Mouse (Mus musculus) liver, adult 2 months (tissue): Measurements from ENCODE around the gene Creb3l2. TPM values are rescaled to one million over a fixed set of nuclear protein-coding genes. Genes with fewer than 3 reads are reported as not detected.

Experiments
- DNase-seq: peaks from one replicate; pipeline ENCODE4 v3.0.0-alpha.2; 2011; ENCODE audit warnings: low read depth, low spot score; ENCODE audit errors: extremely low read depth
- H3K27ac ChIP-seq: fragments of 200-500 bp; replicated peaks from 2 replicates; pipeline ENCODE4 v1.5.1; 2012; ENCODE audit warnings: low read depth, mild to moderate bottlenecking, control low read depth, inconsistent platforms, low read length; ENCODE audit not compliant: insufficient read depth
- H3K27me3 ChIP-seq: fragments of 200-500 bp; 2 replicates; pipeline ENCODE4 v1.6.1; 2012; ENCODE audit warnings: mild to moderate bottlenecking, moderate library complexity, low read length, inconsistent platforms; ENCODE audit not compliant: control insufficient read depth, insufficient read depth
- H3K36me3 ChIP-seq: fragments of 200-500 bp; 2 replicates; pipeline ENCODE4 v1.6.1; 2012; ENCODE audit warnings: low read length, inconsistent platforms; ENCODE audit not compliant: control insufficient read depth, insufficient read depth
- H3K4me1 ChIP-seq: fragments of 200-500 bp; 2 replicates; pipeline ENCODE4 v1.6.1; 2011; ENCODE audit warnings: low read length; ENCODE audit not compliant: control insufficient read depth, insufficient read depth
- H3K4me3 ChIP-seq: fragments of 200-500 bp; 2 replicates; pipeline ENCODE4 v1.5.1; 2011; ENCODE audit warnings: low read depth, mild to moderate bottlenecking, control low read depth, low read length, moderate library complexity; ENCODE audit not compliant: insufficient read depth
- H3K79me2 ChIP-seq: fragments of 200-500 bp; 2 replicates; pipeline ENCODE4 v1.6.1; 2012; ENCODE audit warnings: inconsistent platforms, mild to moderate bottlenecking, low read length, moderate library complexity; ENCODE audit not compliant: control insufficient read depth, insufficient read depth
- H3K9ac ChIP-seq: fragments of 200-500 bp; 2 replicates; pipeline ENCODE4 v1.6.1; 2012; ENCODE audit warnings: low read depth, mild to moderate bottlenecking, control low read depth, inconsistent platforms, low read length
- CTCF ChIP-seq: fragments of 200-500 bp; IDR thresholded peaks from 2 replicates; pipeline ENCODE4 v1.5.1; 2011; ENCODE audit warnings: low read depth, low read length, control low read depth
- POLR2A ChIP-seq: fragments of 200-500 bp; IDR thresholded peaks from 2 replicates; pipeline ENCODE4 v1.6.1; 2011; ENCODE audit warnings: low read length, control low read depth; ENCODE audit not compliant: insufficient read depth; ENCODE audit errors: extremely low read depth
- WGBS: fragments of 180-500 bp; shearing (Covaris S2); methylation state at CpG from one replicate; pipeline ENCODE4 v1.1.7; 2018; 5-methylcytosine and 5-hydroxymethylcytosine counted together
- polyA plus RNA-seq: library from polyadenylated mRNA; depleted of rRNA; stranded (reverse); fragments of >200 nt; gene quantifications from 2 replicates; pipeline ENCODE4 v1.2.3, GENCODE M21; 2012
- total RNA-seq: library from RNA; depleted of rRNA; stranded (reverse); fragments of >200 nt; gene quantifications from 2 replicates; pipeline ENCODE4 v1.2.3, GENCODE M21; 2014

Gene Creb3l2
- total and polyA plus RNA-seq, 2 experiments, result 2.7 to 6.6 TPM

DNA sequence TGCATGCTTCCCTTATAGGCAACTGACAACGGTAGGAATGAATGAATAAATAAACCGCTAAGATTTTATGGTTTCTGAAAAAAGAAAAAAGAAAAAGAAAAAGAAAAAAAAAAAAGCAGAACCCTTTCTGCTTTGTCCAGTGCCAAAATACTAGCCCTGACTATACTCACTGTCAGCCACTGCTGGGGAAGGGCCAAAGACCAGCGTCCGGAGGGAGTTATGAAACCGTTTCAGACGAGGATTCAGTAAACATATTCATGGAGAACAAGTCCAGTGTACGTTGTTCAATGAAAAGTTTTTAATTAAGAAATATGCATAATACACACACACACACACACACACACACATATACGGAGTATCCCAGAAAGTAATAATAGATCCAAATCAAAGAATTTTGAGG is 91.6 kb downstream of the Creb3l2 start:
- no peak overlapping the region for H3K27ac ChIP-seq
- H3K9ac ChIP-seq, result no peak overlapping the region

DNA sequence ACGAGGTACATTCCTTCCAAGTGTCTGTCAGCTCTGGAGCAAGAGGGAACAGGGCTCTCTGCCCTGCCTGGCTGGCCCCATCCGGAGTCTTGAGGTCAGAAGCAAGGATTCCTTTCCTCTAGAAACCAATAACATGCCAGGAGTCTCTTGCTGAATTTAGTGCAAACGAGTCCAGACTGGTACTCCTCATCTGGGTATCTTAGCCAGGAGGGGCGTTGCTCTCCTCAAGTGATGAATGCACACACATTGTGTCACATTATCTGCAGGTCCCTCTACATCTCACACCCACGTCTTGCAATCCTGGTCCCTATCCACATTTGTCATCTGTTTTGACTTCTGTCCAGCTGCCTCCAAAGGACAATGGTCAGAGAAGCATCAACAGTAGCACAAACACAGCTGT is 94.3 kb downstream of the Creb3l2 start:
- Histone ChIP-seq H3K79me2 (no peaks in the 10 kb centered on the region), H3K9ac (no peak overlapping the region), H3K4me1 (no peaks in the 10 kb centered on the region), H3K4me3 (no peak overlapping the region), H3K27me3 (no peaks in the 10 kb centered on the region), H3K27ac (no peak overlapping the region), H3K36me3 (peaks cover 22% of the 10 kb centered on the region)
- TF ChIP-seq CTCF, result no peak
- no peak for TF ChIP-seq POLR2A
- 76% methylated on average over 5 of the region's 5 CpGs for WGBS
- DNase-seq, result peak; percentile 10

More for the DNA sequence above, 91.6 kb downstream of the Creb3l2 start:
- Histone ChIP-seq H3K4me3 (no peak overlapping the region), H3K27me3 (no peaks in the 10 kb centered on the region), H3K4me1 (peaks cover 2% of the 10 kb centered on the region; the same call in 1 of the 2 replicates), H3K79me2 (no peaks in the 10 kb centered on the region), H3K36me3 (peaks cover 29% of the 10 kb centered on the region)
- TF ChIP-seq POLR2A (no peak), CTCF (no peak)
- no peak for DNase-seq
- WGBS, result 49% methylated on average over 8 of the region's 8 CpGs

DNA sequence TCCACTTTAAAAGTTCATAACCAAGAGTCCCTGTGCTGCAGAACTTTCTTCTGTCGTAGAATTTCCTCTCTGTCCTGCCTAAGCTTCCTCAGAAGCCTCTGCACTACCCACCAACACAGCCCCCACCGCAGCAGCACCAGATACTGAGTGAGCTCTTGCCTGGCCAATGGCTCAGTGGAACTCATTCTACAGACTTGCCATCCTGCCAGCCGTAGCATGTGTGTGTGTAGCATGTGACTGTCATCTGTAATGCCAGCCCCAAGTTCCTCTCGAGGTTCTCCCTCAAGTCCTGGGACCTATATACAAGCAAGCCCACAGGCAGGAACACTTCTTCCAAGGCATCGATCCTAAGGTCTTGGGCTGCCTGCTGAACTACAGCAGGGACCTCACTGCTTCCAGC is 103.9 kb downstream of the Creb3l2 start:
- H3K27me3 ChIP-seq, result no peaks in the 10 kb centered on the region
- no peak overlapping the region for H3K27ac ChIP-seq
- H3K9ac ChIP-seq, result no peak overlapping the region
- TF ChIP-seq POLR2A (no peak), CTCF (no peak)
- H3K79me2 ChIP-seq, result no peaks in the 10 kb centered on the region
- H3K4me1 ChIP-seq, result no peaks in the 10 kb centered on the region
- H3K4me3 ChIP-seq, result no peak overlapping the region
- 91% methylated on average over 5 of the region's 5 CpGs for WGBS
- DNase-seq, result no peak
- peaks cover 59% of the 10 kb centered on the region for H3K36me3 ChIP-seq

DNA sequence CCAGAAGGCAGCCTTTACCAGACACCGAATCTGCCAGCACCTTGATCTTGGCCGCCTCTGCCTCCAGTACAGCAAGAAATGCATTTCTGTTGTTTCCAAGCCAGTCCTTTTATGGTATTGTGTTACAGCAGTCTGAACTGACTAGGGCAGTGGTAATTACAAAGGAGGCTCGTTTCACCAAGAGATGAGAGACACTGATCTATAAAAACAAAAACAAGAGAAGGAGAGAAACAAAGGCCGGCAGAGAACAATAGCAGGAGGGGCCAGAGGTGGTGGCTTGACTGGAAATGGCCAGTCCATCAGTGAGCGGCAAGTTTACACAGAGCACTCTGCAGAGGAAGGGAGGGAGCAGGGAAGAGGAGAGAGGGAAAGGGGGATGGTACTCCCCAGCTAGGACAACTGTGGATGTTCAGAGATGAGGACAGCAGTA is 105.1 kb downstream of the Creb3l2 start:
- WGBS, result 69% methylated on average over 5 of the region's 5 CpGs
- H3K36me3 ChIP-seq, result peaks cover 63% of the 10 kb centered on the region
- no peak overlapping the region for H3K4me3 ChIP-seq
- H3K27me3 ChIP-seq, result no peaks in the 10 kb centered on the region
- DNase-seq, result no peak
- H3K9ac ChIP-seq, result no peak overlapping the region
- H3K79me2 ChIP-seq, result no peaks in the 10 kb centered on the region
- no peaks in the 10 kb centered on the region for H3K4me1 ChIP-seq
- no peak overlapping the region for H3K27ac ChIP-seq
- TF ChIP-seq POLR2A (no peak), CTCF (no peak)

DNA sequence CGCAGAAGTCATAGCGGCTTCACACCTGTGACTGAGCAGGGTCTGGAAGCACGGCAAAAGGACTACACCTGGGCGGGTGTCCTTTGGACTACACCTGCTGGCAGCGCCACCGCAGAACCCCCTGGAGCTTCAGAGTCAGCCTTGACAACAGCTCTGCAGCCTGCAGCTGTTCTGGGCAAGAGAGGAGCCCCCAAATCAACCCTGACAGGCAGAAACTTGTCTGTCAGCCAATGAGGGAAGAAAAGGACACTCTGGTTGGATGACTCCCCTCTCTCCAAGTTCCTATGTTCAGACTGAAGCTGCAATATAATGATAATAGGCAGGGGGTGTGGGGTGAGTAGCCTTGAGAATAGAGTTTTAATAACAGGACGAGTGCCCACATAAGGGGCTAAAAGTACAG is 105.6 kb downstream of the Creb3l2 start:
- TF ChIP-seq POLR2A (no peak), CTCF (no peak)
- Histone ChIP-seq H3K27ac (no peak overlapping the region), H3K9ac (no peak overlapping the region), H3K79me2 (no peaks in the 10 kb centered on the region), H3K36me3 (peaks cover 63% of the 10 kb centered on the region), H3K27me3 (no peaks in the 10 kb centered on the region), H3K4me1 (no peaks in the 10 kb centered on the region), H3K4me3 (no peak overlapping the region)
- WGBS, result 84% methylated on average over 7 of the region's 7 CpGs
- no peak for DNase-seq

DNA sequence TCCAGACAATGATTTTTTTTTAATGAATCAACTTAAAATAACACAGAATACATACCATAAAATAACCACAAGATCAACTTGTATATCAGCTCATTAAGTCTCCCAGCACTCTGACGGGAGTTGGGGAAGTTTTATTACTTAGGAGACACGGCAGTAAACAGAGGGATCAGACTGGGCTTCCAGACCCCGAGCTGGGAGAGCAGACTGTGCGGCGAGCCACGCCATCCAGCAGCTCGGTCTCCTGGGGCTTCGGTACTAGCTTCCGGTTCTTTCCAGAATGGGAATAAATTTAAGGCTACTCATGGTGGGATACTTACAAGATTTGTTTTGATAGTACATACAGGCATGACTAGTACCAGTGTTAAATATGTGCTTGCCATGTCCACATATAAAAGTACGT is 109.1 kb downstream of the Creb3l2 start:
- no peaks in the 10 kb centered on the region for H3K79me2 ChIP-seq
- H3K27ac ChIP-seq, result no peak overlapping the region
- no peaks in the 10 kb centered on the region for H3K4me1 ChIP-seq
- no peak for DNase-seq
- WGBS, result 94% methylated on average over 10 of the region's 10 CpGs
- peaks cover 53% of the 10 kb centered on the region for H3K36me3 ChIP-seq
- H3K27me3 ChIP-seq, result no peaks in the 10 kb centered on the region
- TF ChIP-seq CTCF, result no peak
- TF ChIP-seq POLR2A, result no peak
- H3K4me3 ChIP-seq, result no peak overlapping the region
- H3K9ac ChIP-seq, result no peak overlapping the region
